Mouse (Mus musculus): ENCODE measurements at regions not wholly inside any gene's neighbourhood (a gene's known extent, or its start where the extent isn't known, plus 50 kb on each side); places are given as distances from the start of the nearest gene placed in this dataset.
A peak's percentile ranks its signal among the peaks of the same experiment; 100 is the strongest.
"Not testable (repeated sequence)": the region's sequence is repeated elsewhere in the genome, so short reads cannot be mapped to it uniquely, and the experiment has no call there.

DNA sequence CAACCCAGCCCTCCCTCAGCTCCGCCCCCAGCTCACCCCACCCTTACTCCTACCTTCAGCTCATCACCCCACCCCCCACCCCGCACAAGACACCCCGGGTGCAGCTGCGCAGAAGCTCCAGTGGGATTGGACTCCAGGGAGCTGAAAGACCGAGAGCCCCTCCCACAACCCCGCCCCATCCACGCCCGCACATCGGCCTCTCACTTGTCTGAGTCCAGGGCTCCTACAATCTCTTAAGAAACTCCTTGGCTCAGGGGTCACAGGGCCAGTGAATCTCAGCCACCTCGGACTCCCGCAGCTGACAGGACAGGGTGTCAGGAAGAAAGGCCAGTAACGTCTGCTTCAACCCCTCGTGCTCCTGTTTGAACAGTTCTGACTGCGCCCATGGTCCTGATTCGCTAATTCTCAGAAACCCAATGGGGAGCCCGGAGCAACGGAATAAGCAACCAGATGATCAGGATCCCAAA, 120.7 kb downstream of the Map1s start:
- DNase-seq: peak in 1 of 2 experiments; percentile 1
- intact Hi-C loops (cut with DNase I): not testable (repeated sequence)

DNA sequence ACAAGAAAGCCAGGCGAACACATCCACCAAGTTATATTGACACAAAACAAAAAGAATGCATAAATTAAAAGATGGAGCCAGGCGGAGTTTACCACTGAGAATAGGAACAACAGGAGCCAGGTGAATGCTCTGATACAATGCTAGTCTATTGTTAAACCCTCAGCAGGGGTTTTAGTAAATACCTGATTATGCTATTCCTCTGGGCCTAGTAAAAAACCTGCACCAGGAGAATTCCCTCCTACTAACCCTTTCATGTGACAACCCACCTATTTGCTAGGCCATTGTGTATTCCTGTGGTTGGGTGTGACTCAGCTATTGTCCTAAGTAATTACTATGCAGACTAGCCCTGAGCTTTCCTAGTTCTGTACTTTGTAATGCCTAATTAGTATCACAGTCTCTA, 122.8 kb downstream of the Map1s start:
- intact Hi-C loops (cut with DNase I); DNase-seq: not testable (repeated sequence)

Data from heart, postnatal 10 days (tissue).